Mouse (Mus musculus): ENCODE results near the gene Pdlim4. TPM values are rescaled to one million over a fixed set of nuclear protein-coding genes. Genes with fewer than 3 reads are reported as not detected.

The Pdlim4 gene
- polyA plus RNA-seq, 1 experiment from 2014 or later = 144 TPM

DNA sequence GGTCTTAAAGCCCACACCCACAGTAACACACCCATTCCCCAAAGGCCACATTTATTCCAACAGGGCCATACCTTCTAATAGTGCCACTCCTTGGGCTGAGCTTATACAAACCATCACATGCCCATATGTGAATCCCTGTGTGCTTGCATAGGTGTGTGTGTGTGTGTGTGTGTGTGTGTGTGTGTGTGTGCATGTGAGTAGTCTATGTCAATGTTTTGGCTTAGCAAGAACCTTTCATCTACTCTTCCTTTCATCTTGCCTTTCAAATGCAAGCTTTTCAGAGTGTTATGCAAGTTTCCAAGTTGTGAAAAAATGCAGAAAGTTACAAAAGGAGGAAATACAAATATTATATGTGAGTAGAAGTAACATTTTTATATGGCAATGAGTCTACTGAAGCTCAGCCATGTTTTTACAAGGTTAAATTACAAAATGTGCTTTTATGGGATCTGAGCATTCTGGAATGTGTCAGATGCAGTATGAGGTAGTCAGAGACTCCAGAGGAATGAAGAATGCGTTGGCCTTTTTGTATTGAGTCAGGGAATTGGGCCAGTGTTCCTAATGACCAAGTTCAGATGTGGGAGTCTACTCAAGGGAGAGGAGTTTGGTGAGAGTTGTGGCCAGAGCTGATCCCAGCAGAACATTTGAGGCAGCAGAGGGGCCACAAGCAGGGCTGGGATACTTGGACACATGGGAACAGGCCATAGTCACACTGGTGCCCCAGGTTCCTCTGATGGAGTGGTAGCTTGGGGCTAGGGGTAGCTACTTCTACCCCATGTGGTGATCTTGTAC is 21.5 kb upstream of the Pdlim4 start:
- 74% methylated on average over 1 of the region's 1 CpGs for WGBS
- no peak overlapping the region for H3K9ac ChIP-seq
- no peak overlapping the region for H3K4me3 ChIP-seq
- no peak overlapping the region for H3K27ac ChIP-seq
- no peaks in the 10 kb centered on the region for H3K27me3 ChIP-seq
- no peaks in the 10 kb centered on the region for H3K36me3 ChIP-seq
- H3K9me3 ChIP-seq = no peaks in the 10 kb centered on the region
- peaks cover 12% of the 10 kb centered on the region for H3K4me1 ChIP-seq
- H3K4me2 ChIP-seq (replicated peaks) = no peak overlapping the region
- no peak for ATAC-seq (ENCODE audit: insufficient number of reproducible peaks, insufficient read depth, low FRiP score, low TSS enrichment)

- WGBS = 58% methylated on average over 5 of the region's 5 CpGs
- Histone ChIP-seq H3K4me2 (replicated peaks) (no peak overlapping the region), H3K9me3 (no peaks in the 10 kb centered on the region), H3K36me3 (no peaks in the 10 kb centered on the region), H3K27ac (no peak overlapping the region), H3K4me1 (peaks cover 12% of the 10 kb centered on the region), H3K9ac (no peak overlapping the region), H3K27me3 (no peaks in the 10 kb centered on the region), H3K4me3 (no peak overlapping the region)
- ATAC-seq (ENCODE audit: insufficient number of reproducible peaks, insufficient read depth, low FRiP score, low TSS enrichment) = no peak
Observed at GRCm38 (mm10) chr11:54088947-54089317, 20.1 kb upstream of the Pdlim4 start.

GRCm38 (mm10) chr11:54088253-54088946 is 19.6 kb upstream of the Pdlim4 start:
- no peak for ATAC-seq (ENCODE audit: insufficient number of reproducible peaks, insufficient read depth, low FRiP score, low TSS enrichment)
- Histone ChIP-seq H3K27ac (no peak overlapping the region), H3K9ac (no peak overlapping the region), H3K36me3 (no peaks in the 10 kb centered on the region), H3K27me3 (no peaks in the 10 kb centered on the region), H3K4me2 (replicated peaks) (no peak overlapping the region), H3K9me3 (no peaks in the 10 kb centered on the region), H3K4me1 (peaks cover 12% of the 10 kb centered on the region), H3K4me3 (no peak overlapping the region)
- WGBS = 81% methylated on average over 7 of the region's 7 CpGs

- WGBS = 63% methylated on average over 5 of the region's 5 CpGs
- H3K9ac ChIP-seq = no peak overlapping the region
- no peak overlapping the region for H3K27ac ChIP-seq
- no peak overlapping the region for H3K4me2 ChIP-seq (replicated peaks)
- no peaks in the 10 kb centered on the region for H3K36me3 ChIP-seq
- ATAC-seq (ENCODE audit: insufficient number of reproducible peaks, insufficient read depth, low FRiP score, low TSS enrichment) = no peak
- H3K4me3 ChIP-seq = no peak overlapping the region
- H3K9me3 ChIP-seq = no peaks in the 10 kb centered on the region
- no peaks in the 10 kb centered on the region for H3K4me1 ChIP-seq
- no peaks in the 10 kb centered on the region for H3K27me3 ChIP-seq
Observed at GRCm38 (mm10) chr11:54085816-54086215, 17.0 kb upstream of the Pdlim4 start.

DNA sequence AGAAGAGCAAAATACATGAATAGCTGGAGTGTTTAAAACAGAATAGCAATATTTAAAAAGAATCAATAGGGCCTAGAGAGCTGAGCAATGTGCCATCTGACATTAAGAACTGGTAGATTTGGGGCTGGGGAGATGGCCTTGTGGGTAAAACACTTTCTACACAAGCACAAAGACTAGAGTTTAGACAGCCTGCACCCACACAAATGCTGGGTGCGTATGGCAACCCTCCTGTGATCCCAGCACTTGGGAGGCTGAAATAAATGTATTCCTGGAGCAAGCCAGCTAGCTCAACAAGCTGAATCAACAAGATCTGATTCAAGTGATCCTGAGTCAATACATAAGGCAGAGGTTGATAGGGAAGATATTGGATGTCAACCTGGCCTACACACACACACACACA is 16.2 kb upstream of the Pdlim4 start:
- no peak for ATAC-seq (ENCODE audit: insufficient number of reproducible peaks, insufficient read depth, low FRiP score, low TSS enrichment)
- 89% methylated on average over 1 of the region's 1 CpGs for WGBS
- H3K9me3 ChIP-seq = no peaks in the 10 kb centered on the region

GRCm38 (mm10) chr11:54082725-54083124 is 13.9 kb upstream of the Pdlim4 start:
- no peaks in the 10 kb centered on the region for H3K4me1 ChIP-seq
- no peak overlapping the region for H3K9ac ChIP-seq
- no peaks in the 10 kb centered on the region for H3K27me3 ChIP-seq
- H3K9me3 ChIP-seq = no peaks in the 10 kb centered on the region
- no peaks in the 10 kb centered on the region for H3K36me3 ChIP-seq
- WGBS = 93% methylated on average over 5 of the region's 5 CpGs
- H3K4me3 ChIP-seq = no peak overlapping the region
- H3K27ac ChIP-seq = no peak overlapping the region
- ATAC-seq (ENCODE audit: insufficient number of reproducible peaks, insufficient read depth, low FRiP score, low TSS enrichment) = no peak
- H3K4me2 ChIP-seq (replicated peaks) = no peak overlapping the region

More for the DNA sequence above, 16.2 kb upstream of the Pdlim4 start:
- Histone ChIP-seq H3K4me3 (no peak overlapping the region), H3K36me3 (no peaks in the 10 kb centered on the region), H3K4me2 (replicated peaks) (no peak overlapping the region), H3K9ac (no peak overlapping the region), H3K27ac (no peak overlapping the region), H3K27me3 (no peaks in the 10 kb centered on the region), H3K4me1 (no peaks in the 10 kb centered on the region)

DNA sequence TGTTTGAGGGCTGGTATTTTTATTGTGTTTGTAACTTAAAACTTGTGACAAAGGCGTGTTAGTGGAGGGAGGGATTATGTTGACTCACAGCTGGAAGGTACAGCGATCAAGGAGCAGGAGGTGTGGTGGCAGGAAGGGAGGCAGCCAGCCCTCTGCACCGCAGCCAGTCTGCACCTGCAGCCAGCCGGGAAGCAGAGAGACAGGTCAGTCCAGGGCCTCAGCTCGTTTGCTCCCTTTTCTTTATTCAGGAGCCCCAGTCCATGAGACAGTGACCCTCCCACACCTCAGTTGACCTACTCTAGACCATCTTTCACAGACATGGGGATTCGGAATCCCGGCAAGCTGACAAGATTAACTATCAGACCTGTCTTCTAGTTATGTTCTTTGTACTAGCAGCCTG is 11.6 kb upstream of the Pdlim4 start:
- no peaks in the 10 kb centered on the region for H3K9me3 ChIP-seq
- no peaks in the 10 kb centered on the region for H3K27me3 ChIP-seq
- H3K4me2 ChIP-seq (replicated peaks) = no peak overlapping the region
- H3K4me3 ChIP-seq = no peak overlapping the region
- no peak overlapping the region for H3K27ac ChIP-seq
- H3K36me3 ChIP-seq = no peaks in the 10 kb centered on the region
- no peak overlapping the region for H3K9ac ChIP-seq
- WGBS = 34% methylated on average over 7 of the region's 7 CpGs
- no peaks in the 10 kb centered on the region for H3K4me1 ChIP-seq
- ATAC-seq (ENCODE audit: insufficient number of reproducible peaks, insufficient read depth, low FRiP score, low TSS enrichment) = no peak

DNA sequence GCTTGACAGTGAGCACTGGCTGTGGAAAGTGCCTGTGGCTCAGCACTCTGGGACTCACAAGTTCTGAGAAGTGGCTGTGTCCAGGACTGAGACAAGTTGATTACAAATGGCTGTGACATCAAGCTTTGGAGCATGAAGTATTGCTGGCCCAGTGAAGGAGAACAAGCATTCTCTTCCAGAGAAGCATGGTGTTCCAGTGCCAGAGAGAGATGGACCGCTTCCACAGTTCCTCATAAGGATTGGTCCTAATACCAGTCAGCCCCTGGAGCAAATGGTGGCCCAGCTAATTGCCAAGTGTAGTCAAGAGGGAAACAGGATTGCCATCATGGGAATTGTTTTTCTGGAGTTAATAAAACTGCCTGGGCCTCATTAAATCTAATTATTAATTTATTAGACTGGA is 7.3 kb upstream of the Pdlim4 start:
- H3K4me3 ChIP-seq = no peak overlapping the region
- ATAC-seq (ENCODE audit: insufficient number of reproducible peaks, insufficient read depth, low FRiP score, low TSS enrichment) = no peak
- H3K36me3 ChIP-seq = no peaks in the 10 kb centered on the region
- no peaks in the 10 kb centered on the region for H3K9me3 ChIP-seq
- H3K27ac ChIP-seq = no peak overlapping the region
- WGBS = 82% methylated on average over 1 of the region's 1 CpGs
- H3K9ac ChIP-seq = no peak overlapping the region
- H3K27me3 ChIP-seq = no peaks in the 10 kb centered on the region
- 0 out of 2 replicates have a peak, but pooled peaks cover 4% of the 10 kb centered on the region for H3K4me1 ChIP-seq
- H3K4me2 ChIP-seq (replicated peaks) = no peak overlapping the region

- Histone ChIP-seq H3K27ac (no peak overlapping the region), H3K4me3 (no peak overlapping the region), H3K36me3 (no peaks in the 10 kb centered on the region), H3K9ac (no peak overlapping the region), H3K4me1 (0 out of 2 replicates have a peak, but pooled peaks cover 4% of the 10 kb centered on the region), H3K9me3 (no peaks in the 10 kb centered on the region), H3K4me2 (replicated peaks) (no peak overlapping the region), H3K27me3 (no peaks in the 10 kb centered on the region)
- WGBS = 74% methylated on average over 6 of the region's 6 CpGs
- ATAC-seq (ENCODE audit: insufficient number of reproducible peaks, insufficient read depth, low FRiP score, low TSS enrichment) = no peak
Observed at GRCm38 (mm10) chr11:54075353-54075752, 6.5 kb upstream of the Pdlim4 start.

GRCm38 (mm10) chr11:54073291-54073690 is 4.5 kb upstream of the Pdlim4 start:
- WGBS = 45% methylated on average over 4 of the region's 4 CpGs
- no peak overlapping the region for H3K4me3 ChIP-seq
- no peak overlapping the region for H3K27ac ChIP-seq
- 0 out of 2 replicates have a peak, but pooled peaks have one; percentile 22 for ATAC-seq (ENCODE audit: insufficient number of reproducible peaks, insufficient read depth, low FRiP score, low TSS enrichment)
- H3K9me3 ChIP-seq = no peaks in the 10 kb centered on the region
- H3K9ac ChIP-seq = no peak overlapping the region
- H3K4me2 ChIP-seq (replicated peaks) = no peak overlapping the region
- no peaks in the 10 kb centered on the region for H3K36me3 ChIP-seq
- 0 out of 2 replicates have a peak, but pooled peaks cover 4% of the 10 kb centered on the region for H3K4me1 ChIP-seq
- H3K27me3 ChIP-seq = no peaks in the 10 kb centered on the region

DNA sequence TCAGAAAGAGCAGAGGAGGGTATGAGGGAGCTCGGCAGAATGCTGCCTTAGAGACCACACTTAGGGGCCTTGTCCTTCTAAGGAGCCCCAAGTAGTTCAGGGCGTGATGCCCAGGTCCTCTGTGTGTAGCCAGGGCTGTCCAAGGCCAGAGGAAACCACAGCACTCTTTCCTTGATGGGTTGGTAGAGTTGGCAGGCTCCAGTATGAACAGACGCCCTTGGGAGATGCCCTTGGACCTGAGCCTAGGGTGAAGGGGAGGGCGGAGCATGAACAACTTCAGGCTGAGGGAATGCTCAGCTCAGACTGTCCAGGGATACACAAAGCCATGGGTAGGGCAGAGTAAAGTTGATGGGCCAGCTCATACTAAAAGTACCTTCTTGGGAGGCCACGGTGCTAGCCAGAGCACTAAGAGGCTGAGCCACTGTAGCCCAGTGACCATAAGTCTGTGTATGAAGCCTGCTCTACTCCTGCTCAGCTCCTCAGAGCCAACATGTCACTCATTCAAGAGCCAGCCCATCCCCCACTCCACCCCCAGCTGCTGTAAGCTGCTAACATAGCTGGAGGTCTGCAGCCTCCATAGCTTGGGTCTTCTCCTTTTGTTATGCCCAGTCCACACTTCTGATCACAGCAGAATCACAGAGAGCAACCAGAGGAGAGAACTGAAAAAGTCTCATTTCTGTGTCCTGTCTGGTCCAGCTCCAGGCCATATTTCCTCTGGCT is 3.1 kb upstream of the Pdlim4 start:
- Histone ChIP-seq H3K27me3 (no peaks in the 10 kb centered on the region), H3K4me1 (peaks cover 16% of the 10 kb centered on the region)
- no peak for ATAC-seq (ENCODE audit: insufficient number of reproducible peaks, insufficient read depth, low FRiP score, low TSS enrichment)

More for the DNA sequence above, 3.1 kb upstream of the Pdlim4 start:
- no peaks in the 10 kb centered on the region for H3K9me3 ChIP-seq
- WGBS = 86% methylated on average over 5 of the region's 5 CpGs
- no peak overlapping the region for H3K27ac ChIP-seq
- H3K4me2 ChIP-seq (replicated peaks) = no peak overlapping the region
- no peak overlapping the region for H3K4me3 ChIP-seq
- H3K36me3 ChIP-seq = no peaks in the 10 kb centered on the region
- no peak overlapping the region for H3K9ac ChIP-seq
